Mouse (Mus musculus): ENCODE results near the gene Retreg1. TPM values are rescaled to one million over a fixed set of nuclear protein-coding genes. Genes with fewer than 3 reads are reported as not detected.

Retreg1 gene
- polyA plus RNA-seq, 1 experiment = 8.9 TPM

- Histone ChIP-seq H3K4me1 (ENCODE audit: control insufficient read depth, insufficient read depth, low read length) (peaks cover 4% of the 10 kb centered on the region), H3K4me3 (ENCODE audit: insufficient read depth, low read length) (no peak overlapping the region), H3K27ac (ENCODE audit: insufficient read depth, low read length) (no peak overlapping the region)
- no peak for TF ChIP-seq POLR2A (IDR thresholded peaks at IDR 0.05; ENCODE audit: low read depth, low read length)
- TF ChIP-seq CTCF (IDR thresholded peaks at IDR 0.05; ENCODE audit: borderline replicate concordance, insufficient read depth, low read length) = no peak
These were observed 29.1 kb downstream of the Retreg1 start for GRCm38 (mm10) chr15:25872118-25872517.

- no peak for TF ChIP-seq POLR2A (IDR thresholded peaks at IDR 0.05; ENCODE audit: low read depth, low read length)
- no peak for TF ChIP-seq CTCF (IDR thresholded peaks at IDR 0.05; ENCODE audit: borderline replicate concordance, insufficient read depth, low read length)
- peaks cover 4% of the 10 kb centered on the region for H3K4me1 ChIP-seq (ENCODE audit: control insufficient read depth, insufficient read depth, low read length)
- H3K27ac ChIP-seq (ENCODE audit: insufficient read depth, low read length) = no peak overlapping the region
- H3K4me3 ChIP-seq (ENCODE audit: insufficient read depth, low read length) = no peak overlapping the region
These were observed 29.7 kb downstream of the Retreg1 start for GRCm38 (mm10) chr15:25872657-25873056.

- TF ChIP-seq CTCF (IDR thresholded peaks at IDR 0.05; ENCODE audit: borderline replicate concordance, insufficient read depth, low read length) (no peak), POLR2A (IDR thresholded peaks at IDR 0.05; ENCODE audit: low read depth, low read length) (no peak)
- Histone ChIP-seq H3K4me3 (ENCODE audit: insufficient read depth, low read length) (no peak overlapping the region), H3K4me1 (ENCODE audit: control insufficient read depth, insufficient read depth, low read length) (peaks cover 7% of the 10 kb centered on the region), H3K27ac (ENCODE audit: insufficient read depth, low read length) (no peak overlapping the region)
These were observed 30.6 kb downstream of the Retreg1 start for GRCm38 (mm10) chr15:25873536-25873935.

GRCm38 (mm10) chr15:25876601-25877161 is 33.7 kb downstream of the Retreg1 start:
- Histone ChIP-seq H3K4me3 (ENCODE audit: insufficient read depth, low read length) (no peak overlapping the region), H3K4me1 (ENCODE audit: control insufficient read depth, insufficient read depth, low read length) (peaks cover 7% of the 10 kb centered on the region), H3K27ac (ENCODE audit: insufficient read depth, low read length) (no peak overlapping the region)
- no peak for TF ChIP-seq CTCF (IDR thresholded peaks at IDR 0.05; ENCODE audit: borderline replicate concordance, insufficient read depth, low read length)
- TF ChIP-seq POLR2A (IDR thresholded peaks at IDR 0.05; ENCODE audit: low read depth, low read length) = no peak

GRCm38 (mm10) chr15:25877798-25878197 is 34.8 kb downstream of the Retreg1 start:
- Histone ChIP-seq H3K4me1 (ENCODE audit: control insufficient read depth, insufficient read depth, low read length) (peaks cover 3% of the 10 kb centered on the region; the same call in 1 of the 2 replicates), H3K27ac (ENCODE audit: insufficient read depth, low read length) (no peak overlapping the region), H3K4me3 (ENCODE audit: insufficient read depth, low read length) (no peak overlapping the region)
- TF ChIP-seq POLR2A (IDR thresholded peaks at IDR 0.05; ENCODE audit: low read depth, low read length) = no peak
- no peak for TF ChIP-seq CTCF (IDR thresholded peaks at IDR 0.05; ENCODE audit: borderline replicate concordance, insufficient read depth, low read length)

- Histone ChIP-seq H3K4me3 (ENCODE audit: insufficient read depth, low read length) (no peak overlapping the region), H3K4me1 (ENCODE audit: control insufficient read depth, insufficient read depth, low read length) (peaks cover 3% of the 10 kb centered on the region; the same call in 1 of the 2 replicates), H3K27ac (ENCODE audit: insufficient read depth, low read length) (no peak overlapping the region)
- TF ChIP-seq CTCF (IDR thresholded peaks at IDR 0.05; ENCODE audit: borderline replicate concordance, insufficient read depth, low read length) = no peak
- no peak for TF ChIP-seq POLR2A (IDR thresholded peaks at IDR 0.05; ENCODE audit: low read depth, low read length)
These were observed 36.2 kb downstream of the Retreg1 start for GRCm38 (mm10) chr15:25879229-25879628.

GRCm38 (mm10) chr15:25880192-25880591 is 37.2 kb downstream of the Retreg1 start:
- Histone ChIP-seq H3K4me1 (ENCODE audit: control insufficient read depth, insufficient read depth, low read length) (peaks cover 3% of the 10 kb centered on the region; the same call in 1 of the 2 replicates), H3K4me3 (ENCODE audit: insufficient read depth, low read length) (no peak overlapping the region)
- no peak for TF ChIP-seq CTCF (IDR thresholded peaks at IDR 0.05; ENCODE audit: borderline replicate concordance, insufficient read depth, low read length)
- TF ChIP-seq POLR2A (IDR thresholded peaks at IDR 0.05; ENCODE audit: low read depth, low read length) = no peak

GRCm38 (mm10) chr15:25882002-25882401 is 39.0 kb downstream of the Retreg1 start:
- TF ChIP-seq CTCF (IDR thresholded peaks at IDR 0.05; ENCODE audit: borderline replicate concordance, insufficient read depth, low read length) (no peak), POLR2A (IDR thresholded peaks at IDR 0.05; ENCODE audit: low read depth, low read length) (no peak)
- Histone ChIP-seq H3K4me3 (ENCODE audit: insufficient read depth, low read length) (no peak overlapping the region), H3K4me1 (ENCODE audit: control insufficient read depth, insufficient read depth, low read length) (peaks cover 3% of the 10 kb centered on the region; the same call in 1 of the 2 replicates), H3K27ac (ENCODE audit: insufficient read depth, low read length) (no peak overlapping the region)

More at GRCm38 (mm10) chr15:25880192-25880591, 37.2 kb downstream of the Retreg1 start:
- no peak overlapping the region for H3K27ac ChIP-seq (ENCODE audit: insufficient read depth, low read length)

GRCm38 (mm10) chr15:25884416-25884958 is 41.5 kb downstream of the Retreg1 start:
- TF ChIP-seq CTCF (IDR thresholded peaks at IDR 0.05; ENCODE audit: borderline replicate concordance, insufficient read depth, low read length) (no peak), POLR2A (IDR thresholded peaks at IDR 0.05; ENCODE audit: low read depth, low read length) (no peak)
- no peak overlapping the region for H3K27ac ChIP-seq (ENCODE audit: insufficient read depth, low read length)
- H3K4me3 ChIP-seq (ENCODE audit: insufficient read depth, low read length) = no peak overlapping the region
- H3K4me1 ChIP-seq (ENCODE audit: control insufficient read depth, insufficient read depth, low read length) = no peaks in the 10 kb centered on the region

GRCm38 (mm10) chr15:25886581-25887011 is 43.6 kb downstream of the Retreg1 start:
- Histone ChIP-seq H3K4me3 (ENCODE audit: insufficient read depth, low read length) (no peak overlapping the region), H3K4me1 (ENCODE audit: control insufficient read depth, insufficient read depth, low read length) (no peaks in the 10 kb centered on the region), H3K27ac (ENCODE audit: insufficient read depth, low read length) (no peak overlapping the region)
- TF ChIP-seq CTCF (IDR thresholded peaks at IDR 0.05; ENCODE audit: borderline replicate concordance, insufficient read depth, low read length) (no peak), POLR2A (IDR thresholded peaks at IDR 0.05; ENCODE audit: low read depth, low read length) (no peak)
